Mouse (Mus musculus): ENCODE data around the gene Trak2. TPM values are rescaled to one million over a fixed set of nuclear protein-coding genes. Genes with fewer than 3 reads are reported as not detected.
"Not testable (repeated sequence)": the region's sequence is repeated elsewhere in the genome, so short reads cannot be mapped to it uniquely, and the experiment has no call there.

Trak2 gene
- polyA plus RNA-seq, 1 experiment from 2014 or later: 15.0 TPM

DNA sequence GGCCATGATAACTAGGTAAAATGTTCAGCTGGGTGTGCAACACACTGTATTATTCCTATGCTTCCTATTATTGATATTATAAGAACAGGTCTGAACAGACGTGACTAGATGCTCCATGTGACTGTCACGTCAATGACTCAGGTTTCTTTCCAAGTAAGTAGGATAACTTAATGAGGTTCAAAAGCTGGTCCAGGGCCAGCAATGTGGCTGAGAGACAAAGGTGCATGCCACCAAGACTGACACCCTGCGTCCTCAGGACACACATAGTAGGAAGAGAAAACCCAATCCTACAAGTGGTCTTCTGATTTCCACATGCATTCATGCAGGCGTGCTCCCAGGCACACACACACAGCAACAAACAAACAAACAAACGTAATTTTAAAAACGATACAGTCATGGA, 2.1 kb downstream of the Trak2 start:
- ATAC-seq: no peak
- Histone ChIP-seq H3K36me3 (ENCODE audit: control insufficient read depth, insufficient read depth, low read length) (no peaks in the 10 kb centered on the region), H3K4me1 (ENCODE audit: control insufficient read depth, insufficient read depth, low read depth, low read length) (peaks cover 36% of the 10 kb centered on the region), H3K9me3 (ENCODE audit: control insufficient read depth, low read length) (no peaks in the 10 kb centered on the region), H3K9ac (ENCODE audit: low read depth, low read length) (no peak overlapping the region), H3K4me3 (ENCODE audit: low read length) (no peak overlapping the region), H3K27ac (ENCODE audit: low read depth, low read length) (no peak overlapping the region), H3K4me2 (ENCODE audit: low read length) (no peak overlapping the region; the same call in 1 of the 2 replicates), H3K27me3 (replicated peaks; ENCODE audit: control insufficient read depth, insufficient read depth, low read length) (no peaks in the 10 kb centered on the region)
- 88% methylated on average over 6 of the region's 6 CpGs for WGBS

DNA sequence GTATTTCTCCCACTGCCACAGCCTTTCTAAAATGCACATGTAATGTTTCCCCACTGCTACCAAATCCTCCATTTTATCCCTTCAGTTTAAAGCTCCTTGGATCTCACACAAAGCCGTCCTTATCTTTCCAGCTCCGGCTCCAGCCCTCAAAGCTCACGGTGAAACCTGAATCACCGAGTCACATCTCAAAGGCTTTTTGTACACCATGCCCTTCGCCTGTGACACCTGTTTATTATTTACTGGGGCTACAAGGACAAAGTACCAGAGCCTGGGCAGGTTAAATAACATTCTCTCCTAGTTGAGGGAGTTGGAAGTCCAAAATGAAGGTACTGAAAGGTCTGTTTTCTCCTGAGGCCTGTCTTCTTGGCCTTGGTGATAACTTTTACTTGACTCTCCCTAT, 3.2 kb downstream of the Trak2 start:
- ATAC-seq: no peak
- Histone ChIP-seq H3K27me3 (replicated peaks; ENCODE audit: control insufficient read depth, insufficient read depth, low read length) (no peaks in the 10 kb centered on the region), H3K4me3 (ENCODE audit: low read length) (no peak overlapping the region), H3K4me2 (ENCODE audit: low read length) (no peak overlapping the region), H3K36me3 (ENCODE audit: control insufficient read depth, insufficient read depth, low read length) (no peaks in the 10 kb centered on the region), H3K4me1 (ENCODE audit: control insufficient read depth, insufficient read depth, low read depth, low read length) (peaks cover 34% of the 10 kb centered on the region), H3K27ac (ENCODE audit: low read depth, low read length) (no peak overlapping the region), H3K9me3 (ENCODE audit: control insufficient read depth, low read length) (no peaks in the 10 kb centered on the region), H3K9ac (ENCODE audit: low read depth, low read length) (no peak overlapping the region)
- 88% methylated on average over 5 of the region's 5 CpGs for WGBS

DNA sequence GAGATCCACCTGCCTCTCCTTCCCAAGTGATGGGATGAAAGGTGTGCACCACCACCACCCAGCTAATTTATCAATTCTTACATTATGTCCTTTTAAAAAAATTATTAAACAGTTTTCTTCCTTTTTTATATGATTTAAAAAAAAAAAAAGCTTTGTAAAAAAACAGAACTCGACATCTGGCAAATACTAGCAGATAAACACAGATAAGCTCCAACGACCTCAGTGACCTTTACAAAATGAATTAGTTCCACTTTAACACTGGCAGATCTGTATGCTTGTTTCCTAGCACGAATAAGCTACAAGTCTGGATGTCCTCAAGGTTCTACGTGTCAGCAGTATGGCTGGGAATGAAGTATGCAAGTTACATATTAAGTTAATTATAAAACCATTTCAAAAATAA, 5.7 kb downstream of the Trak2 start:
- H3K27me3 ChIP-seq (replicated peaks; ENCODE audit: control insufficient read depth, insufficient read depth, low read length): no peaks in the 10 kb centered on the region
- peaks cover 28% of the 10 kb centered on the region for H3K4me1 ChIP-seq (ENCODE audit: control insufficient read depth, insufficient read depth, low read depth, low read length)
- no peaks in the 10 kb centered on the region for H3K9me3 ChIP-seq (ENCODE audit: control insufficient read depth, low read length)
- no peaks in the 10 kb centered on the region for H3K36me3 ChIP-seq (ENCODE audit: control insufficient read depth, insufficient read depth, low read length)
- ATAC-seq: no peak
- 54% methylated on average over 4 of the region's 4 CpGs for WGBS
- no peak overlapping the region for H3K4me2 ChIP-seq (ENCODE audit: low read length)
- H3K27ac ChIP-seq (ENCODE audit: low read depth, low read length): no peak overlapping the region
- no peak overlapping the region for H3K9ac ChIP-seq (ENCODE audit: low read depth, low read length)
- H3K4me3 ChIP-seq (ENCODE audit: low read length): no peak overlapping the region

DNA sequence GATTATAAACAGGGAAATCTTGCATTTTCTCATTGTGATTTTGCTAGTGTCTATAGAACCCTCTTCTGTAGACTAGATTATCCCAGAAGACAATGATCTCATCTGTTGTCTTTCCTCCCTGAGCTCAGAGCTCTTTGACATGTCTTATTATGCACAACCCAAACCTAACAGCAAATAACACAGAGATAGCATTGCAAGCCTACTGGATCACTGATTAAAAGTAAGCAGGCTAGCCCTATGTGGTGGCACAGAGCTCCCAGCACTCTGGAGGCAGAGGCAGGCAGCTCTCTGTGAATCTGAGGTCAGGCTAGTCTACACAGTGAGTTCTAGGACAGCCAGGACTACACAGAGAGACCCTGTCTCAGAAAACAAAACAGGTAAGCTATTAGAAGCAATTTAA, 10.4 kb downstream of the Trak2 start:
- Histone ChIP-seq H3K4me2 (ENCODE audit: low read length) (no peak overlapping the region), H3K9ac (ENCODE audit: low read depth, low read length) (no peak overlapping the region), H3K4me3 (ENCODE audit: low read length) (no peak overlapping the region), H3K9me3 (ENCODE audit: control insufficient read depth, low read length) (no peaks in the 10 kb centered on the region), H3K36me3 (ENCODE audit: control insufficient read depth, insufficient read depth, low read length) (no peaks in the 10 kb centered on the region), H3K27ac (ENCODE audit: low read depth, low read length) (no peak overlapping the region), H3K4me1 (ENCODE audit: control insufficient read depth, insufficient read depth, low read depth, low read length) (no peaks in the 10 kb centered on the region; the same call in none of the 2 replicates), H3K27me3 (replicated peaks; ENCODE audit: control insufficient read depth, insufficient read depth, low read length) (no peaks in the 10 kb centered on the region)
- no peak for ATAC-seq

DNA sequence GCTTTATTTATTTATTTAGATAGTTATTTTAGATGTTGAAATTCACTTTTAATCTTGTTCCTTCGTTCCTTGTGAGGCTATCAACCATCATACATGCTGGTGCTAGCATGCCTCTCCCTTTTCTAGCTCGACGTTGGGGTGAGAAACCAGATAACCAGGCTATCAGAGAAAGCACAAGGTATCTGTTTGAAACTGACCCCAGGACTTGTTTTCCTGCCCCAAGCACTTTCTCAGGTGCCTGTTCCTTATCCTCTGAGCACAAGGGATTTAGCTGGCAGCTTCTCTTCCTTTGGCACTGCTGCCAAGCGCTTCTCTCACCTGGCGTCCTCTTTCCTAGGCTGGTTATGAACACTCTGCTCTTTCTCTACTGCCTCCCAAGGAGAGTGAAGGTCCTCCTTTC, 10.8 kb downstream of the Trak2 start:
- Histone ChIP-seq H3K9ac (ENCODE audit: low read depth, low read length) (no peak overlapping the region), H3K4me1 (ENCODE audit: control insufficient read depth, insufficient read depth, low read depth, low read length) (no peaks in the 10 kb centered on the region; the same call in none of the 2 replicates), H3K27me3 (replicated peaks; ENCODE audit: control insufficient read depth, insufficient read depth, low read length) (no peaks in the 10 kb centered on the region), H3K9me3 (ENCODE audit: control insufficient read depth, low read length) (no peaks in the 10 kb centered on the region), H3K36me3 (ENCODE audit: control insufficient read depth, insufficient read depth, low read length) (no peaks in the 10 kb centered on the region), H3K4me2 (ENCODE audit: low read length) (no peak overlapping the region), H3K4me3 (ENCODE audit: low read length) (no peak overlapping the region), H3K27ac (ENCODE audit: low read depth, low read length) (no peak overlapping the region)
- ATAC-seq: no peak
- 94% methylated on average over 5 of the region's 5 CpGs for WGBS

DNA sequence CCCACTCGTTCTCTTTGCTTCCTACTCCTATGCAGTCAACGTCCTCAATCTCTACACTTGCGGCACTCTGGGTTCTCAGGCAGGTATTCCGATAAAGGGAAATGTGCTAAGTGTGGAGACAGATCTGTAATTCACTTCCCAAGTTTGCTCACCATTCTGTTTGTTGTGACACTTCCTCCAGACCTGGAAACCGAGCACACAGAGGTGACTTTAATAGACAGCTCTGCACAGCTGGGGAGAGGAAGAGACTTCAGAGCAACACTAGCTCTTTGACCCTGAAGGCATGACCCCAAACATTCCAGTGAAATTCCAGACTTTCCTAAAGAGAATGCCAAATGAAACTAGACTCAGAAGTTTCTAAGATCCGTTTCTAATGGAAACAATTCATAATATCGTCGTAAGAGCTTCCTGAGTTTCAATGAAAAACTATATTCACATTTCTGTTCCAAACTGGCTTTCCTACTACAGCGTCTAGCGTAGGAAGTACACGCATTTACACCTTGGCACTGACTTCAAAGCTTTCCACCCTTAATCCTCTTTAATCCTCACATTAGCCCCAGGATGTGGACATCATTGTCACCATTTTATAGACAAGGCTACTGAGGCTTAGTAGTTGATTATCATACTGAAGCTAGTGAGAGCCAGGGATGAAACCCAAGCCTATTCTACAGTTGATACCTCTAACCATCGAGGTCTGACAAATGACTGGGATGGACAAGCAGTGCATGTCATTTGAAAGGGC, 11.9 kb downstream of the Trak2 start:
- H3K36me3 ChIP-seq (ENCODE audit: control insufficient read depth, insufficient read depth, low read length): no peaks in the 10 kb centered on the region
- no peak overlapping the region for H3K4me3 ChIP-seq (ENCODE audit: low read length)
- no peaks in the 10 kb centered on the region for H3K27me3 ChIP-seq (replicated peaks; ENCODE audit: control insufficient read depth, insufficient read depth, low read length)
- no peaks in the 10 kb centered on the region for H3K9me3 ChIP-seq (ENCODE audit: control insufficient read depth, low read length)
- WGBS: 67% methylated on average over 12 of the region's 12 CpGs
- H3K9ac ChIP-seq (ENCODE audit: low read depth, low read length): no peak overlapping the region
- no peak overlapping the region for H3K27ac ChIP-seq (ENCODE audit: low read depth, low read length)
- H3K4me1 ChIP-seq (ENCODE audit: control insufficient read depth, insufficient read depth, low read depth, low read length): no peaks in the 10 kb centered on the region; the same call in none of the 2 replicates
- no peak overlapping the region for H3K4me2 ChIP-seq (ENCODE audit: low read length)
- no peak for ATAC-seq

DNA sequence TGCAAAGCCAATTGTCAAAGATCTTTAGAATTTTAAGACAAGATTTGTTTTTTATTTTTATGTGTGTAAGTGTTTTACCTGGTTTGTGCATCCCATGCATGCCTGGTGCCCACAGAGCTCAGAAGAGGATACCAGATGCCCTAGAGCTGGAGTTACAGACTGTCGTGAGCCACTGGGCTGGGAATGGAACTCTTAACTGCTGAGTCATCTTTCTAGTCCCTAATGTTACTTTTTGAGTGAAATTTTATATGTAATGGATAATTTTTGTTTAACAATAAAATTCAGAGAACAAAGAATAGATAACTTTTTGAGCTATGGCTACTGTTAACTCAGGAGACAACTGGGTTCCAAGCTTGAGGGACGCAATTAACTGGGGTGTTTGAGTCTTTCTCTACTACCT, 13.5 kb downstream of the Trak2 start:
- no peaks in the 10 kb centered on the region for H3K36me3 ChIP-seq (ENCODE audit: control insufficient read depth, insufficient read depth, low read length)
- no peak overlapping the region for H3K4me3 ChIP-seq (ENCODE audit: low read length)
- H3K27ac ChIP-seq (ENCODE audit: low read depth, low read length): no peak overlapping the region
- no peak for ATAC-seq
- no peaks in the 10 kb centered on the region; the same call in none of the 2 replicates for H3K4me1 ChIP-seq (ENCODE audit: control insufficient read depth, insufficient read depth, low read depth, low read length)
- 75% methylated on average over 2 of the region's 2 CpGs for WGBS
- H3K9ac ChIP-seq (ENCODE audit: low read depth, low read length): no peak overlapping the region
- H3K4me2 ChIP-seq (ENCODE audit: low read length): no peak overlapping the region
- H3K27me3 ChIP-seq (replicated peaks; ENCODE audit: control insufficient read depth, insufficient read depth, low read length): no peaks in the 10 kb centered on the region
- H3K9me3 ChIP-seq (ENCODE audit: control insufficient read depth, low read length): no peaks in the 10 kb centered on the region

DNA sequence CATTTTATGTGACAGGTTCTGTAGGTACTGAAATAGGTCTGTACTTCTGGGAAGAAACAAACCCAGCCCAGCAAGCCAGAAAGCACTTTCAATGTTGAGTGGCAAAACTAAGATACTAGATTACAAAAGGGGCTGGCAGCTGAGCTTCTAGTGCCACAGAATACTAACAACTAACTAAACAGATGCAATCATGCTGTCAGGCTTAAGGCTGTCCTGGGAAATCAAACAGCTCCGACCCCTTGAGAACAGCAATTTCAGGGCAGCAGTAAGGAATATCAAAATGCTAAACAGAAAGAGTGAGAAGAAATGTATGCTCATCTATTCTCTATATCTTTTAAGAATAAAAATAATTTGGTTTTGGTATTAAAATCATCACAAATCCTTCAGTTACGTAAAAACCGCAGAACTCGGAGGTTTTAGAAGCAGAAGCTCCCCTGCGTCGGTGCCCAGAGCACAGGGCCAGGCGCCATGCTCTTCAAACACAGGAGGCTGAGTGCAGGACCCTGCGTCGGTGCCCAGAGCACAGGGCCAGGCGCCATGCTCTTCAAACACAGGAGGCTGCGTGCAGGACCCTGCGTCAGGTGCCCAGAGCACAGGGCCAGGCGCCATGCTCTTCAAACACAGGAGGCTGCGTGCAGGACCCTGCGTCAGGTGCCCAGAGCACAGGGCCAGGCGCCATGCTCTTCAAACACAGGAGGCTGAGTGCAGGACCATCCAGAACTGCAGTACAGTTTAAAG, 14.3 kb downstream of the Trak2 start:
- ATAC-seq: peak; percentile 57; the same call in 1 of the 2 replicates
- not testable (repeated sequence) for H3K9ac ChIP-seq (ENCODE audit: low read depth, low read length); H3K9me3 ChIP-seq (ENCODE audit: control insufficient read depth, low read length); H3K36me3 ChIP-seq (ENCODE audit: control insufficient read depth, insufficient read depth, low read length); H3K27me3 ChIP-seq (replicated peaks; ENCODE audit: control insufficient read depth, insufficient read depth, low read length); H3K4me3 ChIP-seq (ENCODE audit: low read length); H3K4me2 ChIP-seq (ENCODE audit: low read length); H3K27ac ChIP-seq (ENCODE audit: low read depth, low read length); H3K4me1 ChIP-seq (ENCODE audit: control insufficient read depth, insufficient read depth, low read depth, low read length)
- 75% methylated on average over 16 of the region's 16 CpGs for WGBS

DNA sequence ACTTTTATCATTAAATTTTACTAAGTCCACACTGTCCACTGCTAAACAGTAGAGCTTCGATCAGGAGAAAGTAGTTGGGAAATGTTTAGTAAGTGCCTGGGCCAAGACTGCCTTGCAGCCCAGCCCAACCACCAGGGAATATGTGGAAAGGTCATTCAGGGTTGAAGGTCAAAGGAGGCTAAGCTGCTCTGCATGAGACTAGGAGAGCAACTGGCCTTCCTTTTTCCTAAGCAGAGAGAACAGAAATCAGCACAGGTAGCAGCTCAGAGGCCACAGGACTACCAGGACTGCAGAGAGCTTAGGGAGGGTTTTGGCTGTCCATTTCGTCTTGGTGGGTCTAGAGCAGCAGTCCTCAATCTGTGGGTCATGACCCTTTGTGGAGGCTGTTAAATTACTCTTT, 15.3 kb downstream of the Trak2 start:
- Histone ChIP-seq H3K36me3 (ENCODE audit: control insufficient read depth, insufficient read depth, low read length) (no peaks in the 10 kb centered on the region), H3K9me3 (ENCODE audit: control insufficient read depth, low read length) (no peaks in the 10 kb centered on the region), H3K4me2 (ENCODE audit: low read length) (no peak overlapping the region), H3K4me3 (ENCODE audit: low read length) (no peak overlapping the region), H3K4me1 (ENCODE audit: control insufficient read depth, insufficient read depth, low read depth, low read length) (no peaks in the 10 kb centered on the region; the same call in none of the 2 replicates), H3K27me3 (replicated peaks; ENCODE audit: control insufficient read depth, insufficient read depth, low read length) (no peaks in the 10 kb centered on the region), H3K27ac (ENCODE audit: low read depth, low read length) (no peak overlapping the region), H3K9ac (ENCODE audit: low read depth, low read length) (no peak overlapping the region)
- no peak for ATAC-seq
- 65% methylated on average over 2 of the region's 2 CpGs for WGBS

Data from hindbrain, embryonic 16.5 days (tissue).